Mouse (Mus musculus) stomach, embryonic 14.5 days (tissue): ENCODE results near the gene Gm20388. TPM values are rescaled to one million over a fixed set of nuclear protein-coding genes. Genes with fewer than 3 reads are reported as not detected.
A peak's percentile ranks its signal among the peaks of the same experiment; 100 is the strongest.

Experiments
- ATAC-seq: fragments of 200-750 bp; cut with Nextera tagmentation; 2 replicates; pipeline ENCODE4 v1.8.0; 2017; ENCODE audit warnings: low read depth, moderate TSS enrichment; ENCODE audit not compliant: insufficient number of reproducible peaks, insufficient read depth, low FRiP score
- H3K27ac ChIP-seq: fragments of 300-500 bp; sonication (generic); 2 replicates; pipeline ENCODE4 v1.5.1; 2014; ENCODE audit warnings: mild to moderate bottlenecking, low read length, moderate library complexity, mixed read lengths
- H3K27me3 ChIP-seq: fragments of 300-500 bp; sonication (generic); 2 replicates; pipeline ENCODE4 v1.6.1; 2014; ENCODE audit warnings: low read length, control low read depth, mixed read lengths; ENCODE audit not compliant: control insufficient read depth, insufficient read depth
- H3K36me3 ChIP-seq: fragments of 300-500 bp; sonication (generic); 2 replicates; pipeline ENCODE4 v1.6.1; 2014; ENCODE audit warnings: mild to moderate bottlenecking, control low read depth, low read length, moderate library complexity, mixed read lengths; ENCODE audit not compliant: control insufficient read depth, insufficient read depth
- H3K4me1 ChIP-seq: fragments of 300-500 bp; sonication (generic); 2 replicates; pipeline ENCODE4 v1.6.1; 2014; ENCODE audit warnings: low read length, control low read depth, mixed read lengths; ENCODE audit not compliant: control insufficient read depth, insufficient read depth
- H3K4me2 ChIP-seq: fragments of 300-500 bp; sonication (generic); replicated peaks from 2 replicates; pipeline ENCODE4 v1.6.1; 2014; ENCODE audit warnings: low read depth, low read length, control low read depth
- H3K4me3 ChIP-seq: fragments of 300-500 bp; sonication (generic); 2 replicates; pipeline ENCODE4 v1.5.1; 2014; ENCODE audit warnings: low read depth, low read length, control low read depth
- H3K9ac ChIP-seq: fragments of 300-500 bp; sonication (generic); replicated peaks from 2 replicates; pipeline ENCODE4 v1.6.1; 2014; ENCODE audit warnings: low read depth, mild to moderate bottlenecking, control low read depth, low read length, moderate library complexity, mixed read lengths
- H3K9me3 ChIP-seq: fragments of 300-500 bp; sonication (generic); 2 replicates; pipeline ENCODE4 v1.6.1; 2016; ENCODE audit warnings: low read depth, low read length, control low read depth; ENCODE audit not compliant: control insufficient read depth
- WGBS: fragments of 180-500 bp; shearing (Covaris S2); extraction: QIAGEN DNeasy Blood & Tissue Kit; methylation state at CpG from one replicate; pipeline ENCODE4 v1.1.7; 2014; 5-methylcytosine and 5-hydroxymethylcytosine counted together
- polyA plus RNA-seq: library from polyadenylated mRNA; unstranded; fragments of >200 nt; fragmentation: Nextera tagmentation; extraction: Ambion mirVana; gene quantifications from 2 replicates; pipeline ENCODE4 v1.2.1, GENCODE M21; 2014

The Gm20388 gene
- polyA plus RNA-seq, 1 experiment from 2014 or later, result 11.4 TPM

GRCm38 (mm10) chr8:122845662-122846061, 2935.0 kb downstream of the Gm20388 start:
- no peak overlapping the region for H3K9ac ChIP-seq
- ATAC-seq, result no peak; the same call in 1 of the 2 replicates
- 72% methylated on average over 4 of the region's 4 CpGs for WGBS
- no peaks in the 10 kb centered on the region for H3K27me3 ChIP-seq
- H3K9me3 ChIP-seq, result no peaks in the 10 kb centered on the region
- peaks cover 5% of the 10 kb centered on the region; the same call in 1 of the 2 replicates for H3K4me1 ChIP-seq
- no peaks in the 10 kb centered on the region for H3K36me3 ChIP-seq
- H3K27ac ChIP-seq, result no peak overlapping the region
- H3K4me3 ChIP-seq, result no peak overlapping the region
- H3K4me2 ChIP-seq, result no peak overlapping the region

- ATAC-seq, result peak; percentile 80
- no peak within 1 kb of the TSS for H3K27ac ChIP-seq
- no peak within 1 kb of the TSS for H3K4me3 ChIP-seq
- H3K36me3 ChIP-seq, result no peaks in the 10 kb centered on the region
- peaks cover 5% of the 10 kb centered on the region; the same call in 1 of the 2 replicates for H3K4me1 ChIP-seq
- no peaks in the 10 kb centered on the region for H3K9me3 ChIP-seq
- WGBS, result 15% methylated on average over 18 of the region's 18 CpGs
- no peak within 1 kb of the TSS for H3K9ac ChIP-seq
- no peaks in the 10 kb centered on the region for H3K27me3 ChIP-seq
- peak within 1 kb of the TSS; percentile 20; the same call in 1 of the 2 replicates for H3K4me2 ChIP-seq
Measured at GRCm38 (mm10) chr8:122847829-122848561, 2937.4 kb downstream of the Gm20388 start, which contains the start of gene Cdh15. Cdh15 (plus strand) TSS chr8:122847966.

DNA sequence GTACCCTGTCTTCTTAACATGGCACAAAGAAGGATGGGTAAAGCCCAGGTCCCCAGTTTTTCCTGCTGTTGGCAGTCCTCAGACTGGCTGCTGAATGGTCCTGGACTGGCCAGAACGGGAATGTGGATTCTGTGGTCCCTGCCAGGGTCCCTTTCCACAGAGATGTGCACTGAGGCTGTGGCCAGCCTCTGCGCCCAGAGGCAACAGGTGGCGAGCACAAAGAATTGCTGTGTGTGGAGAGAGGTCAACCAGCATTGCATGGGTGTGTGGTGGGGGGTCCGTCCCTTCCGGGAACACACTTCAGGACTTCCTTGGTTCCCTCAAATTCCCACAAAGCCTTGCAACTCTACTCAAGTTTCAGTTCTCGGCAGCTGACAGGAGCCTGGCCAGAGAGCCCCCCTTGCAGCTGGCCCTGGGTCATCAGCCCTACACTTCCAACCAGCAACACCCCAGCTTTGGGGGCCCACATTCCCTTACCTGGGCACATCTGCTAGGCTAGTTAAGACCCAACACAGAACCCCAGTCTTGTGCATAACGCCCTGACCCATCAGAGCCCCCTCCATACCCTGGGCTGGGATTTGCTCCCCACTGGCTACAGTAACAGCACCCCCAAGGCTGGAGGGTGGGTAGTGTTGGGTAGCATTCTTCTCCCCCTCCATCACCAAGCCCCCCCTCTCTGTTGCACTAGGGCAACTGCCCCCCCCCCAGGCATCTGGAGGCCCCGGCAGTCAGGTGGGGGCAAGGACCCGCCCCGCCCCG, 2938.7 kb downstream of the Gm20388 start:
- H3K4me2 ChIP-seq, result no peak overlapping the region
- H3K4me3 ChIP-seq, result no peak overlapping the region
- no peak overlapping the region for H3K27ac ChIP-seq
- 59% methylated on average over 8 of the region's 11 CpGs for WGBS
- no peak overlapping the region for H3K9ac ChIP-seq
- H3K36me3 ChIP-seq, result no peaks in the 10 kb centered on the region
- no peaks in the 10 kb centered on the region for H3K27me3 ChIP-seq
- no peaks in the 10 kb centered on the region for H3K9me3 ChIP-seq
- no peak for ATAC-seq
- peaks cover 10% of the 10 kb centered on the region for H3K4me1 ChIP-seq

DNA sequence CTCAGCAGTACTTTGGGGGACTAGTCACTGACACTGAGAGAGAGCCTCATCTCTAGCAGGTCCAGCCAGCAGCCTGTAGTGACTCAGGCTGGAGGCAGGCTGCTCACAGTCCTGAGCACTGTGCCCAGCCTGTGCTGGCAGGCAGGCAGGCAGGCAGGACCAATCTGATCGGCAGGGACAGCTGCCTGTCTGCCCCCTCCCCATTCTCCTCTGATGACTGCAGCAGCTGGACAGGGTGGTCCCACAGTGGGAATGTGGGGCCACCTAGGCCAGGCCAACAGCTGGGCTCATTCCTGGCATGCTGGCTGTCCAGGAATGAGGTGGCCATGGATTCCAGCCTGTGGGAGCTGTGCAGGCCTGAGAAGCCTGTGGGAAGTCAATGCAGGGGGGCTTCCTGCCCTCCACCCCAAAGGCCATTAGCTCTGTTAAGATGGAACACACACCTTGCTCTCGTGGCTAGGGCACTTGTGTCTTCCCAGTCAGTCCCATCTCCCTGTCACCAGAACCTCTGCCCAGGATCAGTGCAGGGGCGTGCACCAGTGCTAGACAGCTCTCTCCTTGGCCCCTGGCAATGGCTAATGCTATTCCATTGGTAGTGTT, 2940.1 kb downstream of the Gm20388 start:
- no peaks in the 10 kb centered on the region for H3K27me3 ChIP-seq
- H3K9me3 ChIP-seq, result no peaks in the 10 kb centered on the region
- no peak overlapping the region for H3K9ac ChIP-seq
- H3K4me3 ChIP-seq, result no peak overlapping the region
- peaks cover 9% of the 10 kb centered on the region for H3K4me1 ChIP-seq
- no peak for ATAC-seq
- H3K27ac ChIP-seq, result no peak overlapping the region
- H3K36me3 ChIP-seq, result no peaks in the 10 kb centered on the region
- H3K4me2 ChIP-seq, result no peak overlapping the region
- WGBS, result 63% methylated on average over 3 of the region's 3 CpGs

DNA sequence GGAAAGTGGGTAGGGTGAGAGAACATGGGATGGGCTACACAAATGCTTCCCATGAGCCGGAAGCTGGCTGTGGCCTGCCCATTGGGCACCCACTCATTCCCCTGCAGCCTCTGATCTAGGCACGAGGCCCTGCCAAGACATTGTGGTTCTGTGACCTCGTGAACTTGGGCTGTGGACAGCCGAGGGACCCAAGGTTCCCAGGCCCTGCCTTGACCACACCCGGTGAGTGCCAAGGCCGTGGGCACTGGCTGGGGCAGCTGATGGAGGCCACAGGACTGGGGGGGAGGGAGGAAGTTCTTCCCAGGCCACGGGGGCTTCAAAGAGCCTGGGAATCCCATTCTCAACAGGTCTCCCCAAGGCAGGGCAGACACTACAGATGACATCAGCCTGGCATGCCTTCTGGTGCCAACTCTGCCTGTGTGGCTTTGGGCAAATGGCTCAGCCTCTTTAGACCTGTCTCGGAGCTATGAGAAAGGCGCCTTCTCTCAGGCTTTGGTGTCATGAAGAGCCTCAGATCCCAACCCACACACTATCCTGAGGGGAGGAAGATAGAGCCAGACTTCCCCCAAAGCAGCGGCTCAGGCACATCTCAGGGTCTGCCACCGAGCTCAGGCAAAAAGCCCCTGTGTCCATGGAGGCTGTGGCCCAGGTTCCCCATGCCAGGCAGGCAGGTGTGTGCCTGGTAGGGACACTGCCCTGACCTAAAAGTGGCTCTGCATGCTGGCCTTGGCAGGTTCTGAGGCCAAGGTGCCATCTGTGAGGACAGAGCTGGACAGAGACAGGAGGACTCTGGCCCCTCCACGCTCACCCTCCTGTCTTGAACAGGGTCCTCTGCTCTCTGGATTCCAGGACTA, 2941.3 kb downstream of the Gm20388 start:
- WGBS, result 78% methylated on average over 12 of the region's 12 CpGs
- Histone ChIP-seq H3K4me1 (peaks cover 6% of the 10 kb centered on the region; the same call in 1 of the 2 replicates), H3K36me3 (no peaks in the 10 kb centered on the region), H3K27me3 (no peaks in the 10 kb centered on the region), H3K4me2 (no peak overlapping the region), H3K27ac (no peak overlapping the region), H3K4me3 (no peak overlapping the region), H3K9me3 (no peaks in the 10 kb centered on the region), H3K9ac (no peak overlapping the region)
- ATAC-seq, result no peak

GRCm38 (mm10) chr8:122852546-122852905, 2941.9 kb downstream of the Gm20388 start:
- H3K27ac ChIP-seq, result no peak overlapping the region
- no peak overlapping the region for H3K4me2 ChIP-seq
- WGBS, result 86% methylated on average over 1 of the region's 1 CpGs
- H3K9me3 ChIP-seq, result no peaks in the 10 kb centered on the region
- ATAC-seq, result no peak
- no peaks in the 10 kb centered on the region for H3K27me3 ChIP-seq
- H3K4me1 ChIP-seq, result peaks cover 6% of the 10 kb centered on the region; the same call in 1 of the 2 replicates
- no peak overlapping the region for H3K4me3 ChIP-seq
- no peak overlapping the region for H3K9ac ChIP-seq
- no peaks in the 10 kb centered on the region for H3K36me3 ChIP-seq

DNA sequence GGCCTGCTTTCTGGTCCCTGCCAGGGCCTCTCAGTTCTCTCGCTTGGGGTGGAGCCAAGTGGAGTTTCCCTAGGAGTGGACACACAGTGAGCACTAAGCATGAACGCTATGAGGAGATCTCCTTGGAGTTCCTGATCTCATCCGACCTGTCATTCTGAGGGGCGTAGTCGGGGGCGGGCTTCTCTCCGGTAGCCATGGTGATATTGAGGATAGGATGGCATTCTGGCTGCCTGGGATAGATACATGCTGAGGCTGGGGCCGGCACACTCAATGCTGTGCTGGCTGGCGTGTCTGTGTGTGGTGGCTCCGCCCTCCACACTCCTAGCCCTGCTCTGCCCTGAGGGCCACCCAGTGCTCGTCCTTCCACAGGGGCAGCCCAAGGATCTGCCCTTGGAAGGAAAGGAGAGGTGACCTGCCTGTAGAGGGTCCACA, 2942.7 kb downstream of the Gm20388 start:
- H3K4me3 ChIP-seq, result no peak overlapping the region
- H3K27ac ChIP-seq, result no peak overlapping the region
- H3K9me3 ChIP-seq, result no peaks in the 10 kb centered on the region
- H3K36me3 ChIP-seq, result no peaks in the 10 kb centered on the region
- 26% methylated on average over 11 of the region's 11 CpGs for WGBS
- peaks cover 6% of the 10 kb centered on the region; the same call in 1 of the 2 replicates for H3K4me1 ChIP-seq
- H3K27me3 ChIP-seq, result no peaks in the 10 kb centered on the region
- no peak for ATAC-seq
- H3K9ac ChIP-seq, result no peak overlapping the region
- no peak overlapping the region for H3K4me2 ChIP-seq

DNA sequence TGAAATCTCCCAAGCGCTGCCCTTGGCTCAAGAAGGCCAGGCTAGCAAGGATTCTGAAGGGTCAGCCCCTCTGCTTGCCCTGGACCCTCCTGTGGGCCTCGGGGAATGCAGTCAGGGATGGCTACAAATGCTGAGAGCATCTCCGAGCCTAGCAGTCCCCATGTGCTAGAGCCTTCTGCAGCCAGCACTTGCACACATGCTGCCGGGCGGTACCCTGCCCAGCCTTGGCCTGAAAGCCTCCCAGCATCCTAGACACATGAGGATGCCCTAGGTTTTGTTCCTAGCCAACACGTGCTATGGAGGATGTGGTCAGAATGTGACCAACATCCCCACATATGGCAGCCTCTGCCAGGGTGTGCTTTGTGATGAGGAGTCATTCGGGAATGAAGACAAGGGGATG, 2943.7 kb downstream of the Gm20388 start:
- Histone ChIP-seq H3K27ac (no peak overlapping the region), H3K4me3 (no peak overlapping the region), H3K4me2 (no peak overlapping the region), H3K4me1 (peaks cover 6% of the 10 kb centered on the region; the same call in 1 of the 2 replicates), H3K9ac (no peak overlapping the region), H3K9me3 (no peaks in the 10 kb centered on the region), H3K27me3 (no peaks in the 10 kb centered on the region), H3K36me3 (no peaks in the 10 kb centered on the region)
- WGBS, result 60% methylated on average over 7 of the region's 7 CpGs
- no peak for ATAC-seq
